Mouse (Mus musculus): ENCODE data around the gene Il2.

GRCm38 (mm10) chr3:37140168-37140906 lies 14.6 kb upstream of the Il2 start:
- no peak for TF ChIP-seq GATA1 (IDR thresholded peaks at IDR 0.05; ENCODE audit: borderline replicate concordance, low read length)
- TF ChIP-seq FLI1 (IDR thresholded peaks at IDR 0.05; ENCODE audit: low read length) = no peak

All from megakaryocyte, embryonic 14.5 days (primary cell).